Mouse (Mus musculus): ENCODE data around the gene Ubr7. TPM values are rescaled to one million over a fixed set of nuclear protein-coding genes. Genes with fewer than 3 reads are reported as not detected.
A peak's percentile ranks its signal among the peaks of the same experiment; 100 is the strongest.

Gene Ubr7
- 74.6 and 87.5 TPM in 2 replicates for total RNA-seq (2012; rRNA removed)

- 0 out of 4 replicates have a peak, but pooled peaks cover 0 to 4% of the 10 kb centered on the region in 2 experiments for H3K4me1 ChIP-seq (ENCODE audit: control insufficient read depth in 2 of 2, insufficient read depth in 2 of 2, low read length in 2 of 2, poor library complexity in 1 of 2)
- H3K9ac ChIP-seq (ENCODE audit: insufficient read depth, low read depth, low read length, poor library complexity, severe bottlenecking), result peak within 1 kb of the TSS; percentile 95
- DNase-seq (ENCODE audit: low read depth, low spot score), result peak; percentile 96
- peak within 1 kb of the TSS; percentile 91 to 97 for H3K4me3 ChIP-seq (ENCODE audit: insufficient read depth in 1 of 2, low read depth in 1 of 2, low read length in 2 of 2, poor library complexity in 1 of 2, severe bottlenecking in 1 of 2)
- peaks cover 9% of the 10 kb centered on the region; the same call in 1 of the 2 replicates for H3K36me3 ChIP-seq (ENCODE audit: control insufficient read depth, insufficient read depth, low read length, poor library complexity, severe bottlenecking)
- H3K9me3 ChIP-seq (ENCODE audit: control insufficient read depth, insufficient read depth, low read depth, low read length), result no peaks in the 10 kb centered on the region
- in situ Hi-C loops (cut with MboI; ENCODE audit: low sequenced_read_pairs in 2 of 2, unreplicated experiment in 2 of 2), result loop anchor here in 1 of 2 experiments (25.0 kb wide), 1 partner anchor 771 kb away; the partner anchor contains the start of gene Cpsf2
- H3K27ac ChIP-seq (ENCODE audit: insufficient read depth, low read depth, low read length, poor library complexity, severe bottlenecking), result peak within 1 kb of the TSS; percentile 92
- TF ChIP-seq HCFC1 (IDR thresholded peaks at IDR 0.05; ENCODE audit: borderline replicate concordance, insufficient read depth, low read length) (peak; percentile 12; the same call in 1 of the 2 replicates), MAFK (IDR thresholded peaks at IDR 0.05; ENCODE audit: insufficient read depth, low read depth, low read length) (no peak)
These were observed at the start of gene Ubr7, which contains the start of the genes Gm28051 and Gon7 for GRCm38 (mm10) chr12:102757689-102758402. Ubr7 (plus strand) TSS chr12:102757967. Gm28051 (minus strand) TSS chr12:102757765. Gon7 (minus strand) TSS chr12:102757803.

- Histone ChIP-seq H3K9ac (ENCODE audit: insufficient read depth, low read depth, low read length, poor library complexity, severe bottlenecking) (peak overlapping the region; percentile 63), H3K36me3 (ENCODE audit: control insufficient read depth, insufficient read depth, low read length, poor library complexity, severe bottlenecking) (no peaks in the 10 kb centered on the region), H3K4me1 (ENCODE audit: control insufficient read depth in 2 of 2, insufficient read depth in 2 of 2, low read length in 2 of 2, poor library complexity in 1 of 2) (peaks cover 8 to 32% of the 10 kb centered on the region in 2 experiments; a peak in 3 of 4 replicates), H3K9me3 (ENCODE audit: control insufficient read depth, insufficient read depth, low read depth, low read length) (no peaks in the 10 kb centered on the region), H3K4me3 (ENCODE audit: insufficient read depth in 1 of 2, low read depth in 1 of 2, low read length in 2 of 2, poor library complexity in 1 of 2, severe bottlenecking in 1 of 2) (no peak overlapping the region), H3K27ac (ENCODE audit: insufficient read depth, low read depth, low read length, poor library complexity, severe bottlenecking) (peak overlapping the region; percentile 34; the same call in 1 of the 2 replicates)
- TF ChIP-seq MAFK (IDR thresholded peaks at IDR 0.05; ENCODE audit: insufficient read depth, low read depth, low read length), result no peak
- no peak for DNase-seq (ENCODE audit: low read depth, low spot score)
- in situ Hi-C loops (cut with MboI; ENCODE audit: low sequenced_read_pairs in 2 of 2, unreplicated experiment in 2 of 2), result no loop called here
These were observed 49.5 kb upstream of the Ubr7 start for GRCm38 (mm10) chr12:102708220-102708619.

GRCm38 (mm10) chr12:102709896-102710295 is 47.9 kb upstream of the Ubr7 start:
- Histone ChIP-seq H3K27ac (ENCODE audit: insufficient read depth, low read depth, low read length, poor library complexity, severe bottlenecking) (no peak overlapping the region), H3K9me3 (ENCODE audit: control insufficient read depth, insufficient read depth, low read depth, low read length) (no peaks in the 10 kb centered on the region), H3K4me3 (ENCODE audit: insufficient read depth in 1 of 2, low read depth in 1 of 2, low read length in 2 of 2, poor library complexity in 1 of 2, severe bottlenecking in 1 of 2) (no peak overlapping the region), H3K4me1 (ENCODE audit: control insufficient read depth in 2 of 2, insufficient read depth in 2 of 2, low read length in 2 of 2, poor library complexity in 1 of 2) (peaks cover 15 to 39% of the 10 kb centered on the region in 2 experiments), H3K36me3 (ENCODE audit: control insufficient read depth, insufficient read depth, low read length, poor library complexity, severe bottlenecking) (no peaks in the 10 kb centered on the region), H3K9ac (ENCODE audit: insufficient read depth, low read depth, low read length, poor library complexity, severe bottlenecking) (no peak overlapping the region)
- in situ Hi-C loops (cut with MboI; ENCODE audit: low sequenced_read_pairs in 2 of 2, unreplicated experiment in 2 of 2), result no loop called here
- no peak for DNase-seq (ENCODE audit: low read depth, low spot score)
- TF ChIP-seq CHD2 (IDR thresholded peaks at IDR 0.05; ENCODE audit: low read depth, low read length) (no peak), HCFC1 (IDR thresholded peaks at IDR 0.05; ENCODE audit: borderline replicate concordance, insufficient read depth, low read length) (no peak), ZNF384 (IDR thresholded peaks at IDR 0.05; ENCODE audit: low read depth, low read length) (no peak), ZC3H11A (IDR thresholded peaks at IDR 0.05; ENCODE audit: borderline replicate concordance, low read depth, low read length) (no peak), MAFK (IDR thresholded peaks at IDR 0.05; ENCODE audit: insufficient read depth, low read depth, low read length) (no peak)

GRCm38 (mm10) chr12:102710851-102711375 is 46.9 kb upstream of the Ubr7 start:
- DNase-seq (ENCODE audit: low read depth, low spot score), result no peak
- in situ Hi-C loops (cut with MboI; ENCODE audit: low sequenced_read_pairs in 2 of 2, unreplicated experiment in 2 of 2), result no loop called here
- no peak overlapping the region for H3K27ac ChIP-seq (ENCODE audit: insufficient read depth, low read depth, low read length, poor library complexity, severe bottlenecking)
- H3K9me3 ChIP-seq (ENCODE audit: control insufficient read depth, insufficient read depth, low read depth, low read length), result no peaks in the 10 kb centered on the region
- H3K4me1 ChIP-seq (ENCODE audit: control insufficient read depth in 2 of 2, insufficient read depth in 2 of 2, low read length in 2 of 2, poor library complexity in 1 of 2), result peaks cover 15 to 38% of the 10 kb centered on the region in 2 experiments
- no peak overlapping the region for H3K4me3 ChIP-seq (ENCODE audit: insufficient read depth in 1 of 2, low read depth in 1 of 2, low read length in 2 of 2, poor library complexity in 1 of 2, severe bottlenecking in 1 of 2)
- TF ChIP-seq ZC3H11A (IDR thresholded peaks at IDR 0.05; ENCODE audit: borderline replicate concordance, low read depth, low read length), result no peak
- no peak for TF ChIP-seq HCFC1 (IDR thresholded peaks at IDR 0.05; ENCODE audit: borderline replicate concordance, insufficient read depth, low read length)
- no peak for TF ChIP-seq MAFK (IDR thresholded peaks at IDR 0.05; ENCODE audit: insufficient read depth, low read depth, low read length)
- no peak overlapping the region for H3K9ac ChIP-seq (ENCODE audit: insufficient read depth, low read depth, low read length, poor library complexity, severe bottlenecking)
- H3K36me3 ChIP-seq (ENCODE audit: control insufficient read depth, insufficient read depth, low read length, poor library complexity, severe bottlenecking), result no peaks in the 10 kb centered on the region
